Mouse (Mus musculus) intestine, postnatal 0 days (tissue): ENCODE measurements around the gene Nupl1. TPM values are rescaled to one million over a fixed set of nuclear protein-coding genes. Genes with fewer than 3 reads are reported as not detected.

Experiments used
- ATAC-seq: fragments of 200-750 bp; cut with Nextera tagmentation; 2 replicates; pipeline ENCODE4 v1.8.0; 2017; ENCODE audit warnings: mild to moderate bottlenecking, moderate TSS enrichment, moderate library complexity
- H3K27ac ChIP-seq: fragments of 300-500 bp; sonication (generic); 2 replicates; pipeline ENCODE4 v1.5.1; 2014; ENCODE audit warnings: mild to moderate bottlenecking, low read depth, low read length, moderate library complexity
- H3K27me3 ChIP-seq: fragments of 300-500 bp; sonication (generic); replicated peaks from 2 replicates; pipeline ENCODE4 v1.6.1; 2014; ENCODE audit warnings: low read length, mixed read lengths; ENCODE audit not compliant: control insufficient read depth, insufficient read depth
- H3K36me3 ChIP-seq: fragments of 300-500 bp; sonication (generic); 2 replicates; pipeline ENCODE4 v1.6.1; 2014; ENCODE audit warnings: mild to moderate bottlenecking, moderate library complexity; ENCODE audit not compliant: control insufficient read depth, insufficient read depth
- H3K4me1 ChIP-seq: fragments of 300-500 bp; sonication (generic); replicated peaks from 2 replicates; pipeline ENCODE4 v1.6.1; 2014; ENCODE audit warnings: antibody characterized with exemption, low read length, mixed read lengths; ENCODE audit not compliant: control insufficient read depth, insufficient read depth
- H3K4me2 ChIP-seq: fragments of 300-500 bp; sonication (generic); replicated peaks from 2 replicates; pipeline ENCODE4 v1.6.1; 2014; ENCODE audit warnings: low read depth, mild to moderate bottlenecking, moderate library complexity
- H3K4me3 ChIP-seq: fragments of 300-500 bp; sonication (generic); 2 replicates; pipeline ENCODE4 v1.5.1; 2014; ENCODE audit warnings: low read depth, low read length
- H3K9ac ChIP-seq: fragments of 300-500 bp; sonication (generic); 2 replicates; pipeline ENCODE4 v1.6.1; 2014; ENCODE audit warnings: mild to moderate bottlenecking, low read depth, low read length
- H3K9me3 ChIP-seq: fragments of 300-500 bp; sonication (generic); 2 replicates; pipeline ENCODE4 v1.6.1; 2016; ENCODE audit warnings: mixed run types; ENCODE audit not compliant: control insufficient read depth
- CTCF ChIP-seq: sonication (generic); IDR thresholded peaks from 2 replicates; pipeline ENCODE4 v1.5.1; 2016; ENCODE audit warnings: low read depth, mild to moderate bottlenecking, control low read depth, antibody characterized with exemption, moderate library complexity
- WGBS: fragments of 180-500 bp; shearing (Covaris S2); extraction: QIAGEN DNeasy Blood & Tissue Kit; methylation state at CpG from one replicate; pipeline ENCODE4 v1.1.7; 2014; 5-methylcytosine and 5-hydroxymethylcytosine counted together
- polyA plus RNA-seq: library from polyadenylated mRNA; unstranded; fragments of >200 nt; fragmentation: Nextera tagmentation; extraction: Ambion mirVana; gene quantifications from 2 replicates; pipeline ENCODE4 v1.2.1, GENCODE M21; 2015

Nupl1 gene
- polyA plus RNA-seq, 1 experiment from 2014 or later, result not detected

GRCm38 (mm10) chr14:60209166-60209565 is 42.1 kb downstream of the Nupl1 start:
- 66% methylated on average over 7 of the region's 7 CpGs for WGBS
- H3K27me3 ChIP-seq, result no peaks in the 10 kb centered on the region
- no peaks in the 10 kb centered on the region for H3K9me3 ChIP-seq
- no peak for ATAC-seq
- H3K9ac ChIP-seq, result no peak overlapping the region
- H3K4me2 ChIP-seq, result no peak overlapping the region
- H3K4me3 ChIP-seq, result no peak overlapping the region
- no peak overlapping the region for H3K27ac ChIP-seq
- H3K36me3 ChIP-seq, result no peaks in the 10 kb centered on the region
- H3K4me1 ChIP-seq, result no peaks in the 10 kb centered on the region
- 0 out of 2 replicates have a peak, but pooled peaks have one; percentile 8 for TF ChIP-seq CTCF

- Histone ChIP-seq H3K27me3 (no peaks in the 10 kb centered on the region), H3K9ac (no peak overlapping the region), H3K27ac (no peak overlapping the region), H3K4me1 (no peaks in the 10 kb centered on the region), H3K9me3 (no peaks in the 10 kb centered on the region), H3K4me2 (no peak overlapping the region), H3K36me3 (no peaks in the 10 kb centered on the region), H3K4me3 (no peak overlapping the region)
- WGBS, result 90% methylated on average over 6 of the region's 6 CpGs
- no peak for ATAC-seq
- TF ChIP-seq CTCF, result no peak
These were observed 46.2 kb downstream of the Nupl1 start for GRCm38 (mm10) chr14:60204993-60205392.

GRCm38 (mm10) chr14:60196884-60197283 is 54.3 kb downstream of the Nupl1 start, which contains the start of gene Atp8a2:
Gene Atp8a2 (minus strand): TSS chr14:60197179.
- 66% methylated on average over 7 of the region's 7 CpGs for WGBS
- no peak for TF ChIP-seq CTCF
- Histone ChIP-seq H3K36me3 (no peaks in the 10 kb centered on the region), H3K4me2 (no peak within 1 kb of the TSS), H3K27ac (no peak within 1 kb of the TSS), H3K27me3 (no peaks in the 10 kb centered on the region), H3K9ac (no peak within 1 kb of the TSS), H3K9me3 (no peaks in the 10 kb centered on the region), H3K4me1 (no peaks in the 10 kb centered on the region), H3K4me3 (no peak within 1 kb of the TSS)
- ATAC-seq, result no peak

DNA sequence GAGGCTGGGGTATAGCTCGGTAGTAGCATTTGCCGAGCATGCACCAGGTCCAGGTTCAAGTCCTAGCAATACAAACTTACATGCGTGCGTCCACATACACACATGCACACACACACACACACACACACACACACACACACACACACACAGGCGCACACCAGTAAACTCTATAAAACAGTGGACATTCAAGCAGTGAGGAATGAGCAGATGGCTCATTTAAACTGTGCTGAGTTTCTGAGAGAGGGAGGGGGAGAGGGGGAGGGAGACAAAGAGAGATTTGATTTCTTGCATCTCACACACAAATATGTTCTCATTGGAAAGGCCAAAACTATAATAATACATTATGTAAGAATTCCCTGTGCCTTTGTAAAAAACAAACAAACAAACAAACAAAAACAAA is 55.2 kb downstream of the Nupl1 start:
- no peak overlapping the region for H3K4me3 ChIP-seq
- H3K27me3 ChIP-seq, result no peaks in the 10 kb centered on the region
- H3K36me3 ChIP-seq, result no peaks in the 10 kb centered on the region
- no peak for ATAC-seq
- H3K9me3 ChIP-seq, result no peaks in the 10 kb centered on the region
- no peak overlapping the region for H3K9ac ChIP-seq
- WGBS, result 83% methylated on average over 5 of the region's 5 CpGs
- TF ChIP-seq CTCF, result no peak
- no peaks in the 10 kb centered on the region for H3K4me1 ChIP-seq
- no peak overlapping the region for H3K4me2 ChIP-seq
- no peak overlapping the region for H3K27ac ChIP-seq

DNA sequence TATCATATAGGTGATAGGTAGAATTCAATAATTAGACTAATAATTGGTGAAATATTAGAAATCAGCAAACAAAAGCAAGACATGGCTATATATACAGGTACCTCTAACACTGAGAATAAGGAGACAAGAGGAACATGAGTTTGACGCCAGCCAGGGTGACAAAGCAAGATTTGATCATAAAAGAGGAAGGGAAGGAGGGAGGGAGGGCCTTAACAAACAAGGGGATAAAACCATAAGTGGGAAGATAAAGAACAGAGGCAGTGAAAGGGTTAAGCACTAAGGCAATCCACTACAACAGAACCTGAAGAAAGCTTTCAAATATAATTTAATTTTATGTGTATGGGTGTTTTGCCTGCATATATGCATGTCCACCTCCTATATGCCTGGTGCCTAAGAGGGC is 56.6 kb downstream of the Nupl1 start:
- no peak overlapping the region for H3K4me2 ChIP-seq
- TF ChIP-seq CTCF, result no peak
- ATAC-seq, result no peak
- no peak overlapping the region for H3K4me3 ChIP-seq
- H3K9ac ChIP-seq, result no peak overlapping the region
- no peaks in the 10 kb centered on the region for H3K27me3 ChIP-seq
- WGBS, result 86% methylated on average over 1 of the region's 1 CpGs
- no peaks in the 10 kb centered on the region for H3K9me3 ChIP-seq
- H3K4me1 ChIP-seq, result no peaks in the 10 kb centered on the region
- no peak overlapping the region for H3K27ac ChIP-seq
- H3K36me3 ChIP-seq, result no peaks in the 10 kb centered on the region

- H3K36me3 ChIP-seq, result no peaks in the 10 kb centered on the region
- H3K27ac ChIP-seq, result no peak overlapping the region
- TF ChIP-seq CTCF, result no peak
- H3K9me3 ChIP-seq, result no peaks in the 10 kb centered on the region
- H3K9ac ChIP-seq, result no peak overlapping the region
- no peak overlapping the region for H3K4me2 ChIP-seq
- WGBS, result 89% methylated on average over 5 of the region's 5 CpGs
- no peaks in the 10 kb centered on the region for H3K27me3 ChIP-seq
- H3K4me1 ChIP-seq, result no peaks in the 10 kb centered on the region
- no peak for ATAC-seq
- H3K4me3 ChIP-seq, result no peak overlapping the region
These were observed 61.5 kb downstream of the Nupl1 start for GRCm38 (mm10) chr14:60189771-60190170.

DNA sequence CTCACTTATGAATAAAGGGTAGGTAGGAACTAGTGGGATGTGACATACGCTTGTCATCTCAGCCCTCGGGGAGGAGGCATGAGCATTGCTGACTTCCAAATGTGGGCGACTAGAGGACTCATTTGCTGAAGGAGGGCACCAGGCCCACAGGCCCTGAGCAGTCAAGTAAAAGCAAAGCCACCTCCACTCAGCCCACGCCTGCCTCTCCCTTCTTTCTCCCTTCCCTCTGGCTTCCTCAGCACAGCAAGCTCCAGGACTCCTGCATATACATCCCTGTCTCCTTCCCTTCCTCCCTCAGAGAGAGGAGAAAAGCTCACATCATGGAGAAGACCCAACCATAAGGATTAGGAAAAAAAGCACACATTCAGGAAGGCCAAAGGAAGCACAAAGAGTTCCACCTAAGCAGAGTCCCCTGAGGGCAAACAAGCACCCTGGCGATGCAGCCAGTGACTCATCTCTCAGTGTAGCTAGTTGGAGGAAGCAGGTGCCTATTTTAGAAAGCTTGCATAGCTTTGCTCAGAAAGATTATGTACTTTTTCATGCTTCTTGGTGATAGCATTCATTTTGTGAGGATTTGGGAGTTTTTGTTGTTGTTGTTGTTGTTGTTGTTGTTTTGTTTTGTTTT is 62.9 kb downstream of the Nupl1 start:
- Histone ChIP-seq H3K4me2 (no peak overlapping the region), H3K36me3 (no peaks in the 10 kb centered on the region), H3K9me3 (no peaks in the 10 kb centered on the region), H3K27ac (no peak overlapping the region), H3K9ac (no peak overlapping the region), H3K27me3 (no peaks in the 10 kb centered on the region), H3K4me1 (no peaks in the 10 kb centered on the region), H3K4me3 (no peak overlapping the region)
- 84% methylated on average over 5 of the region's 5 CpGs for WGBS
- no peak for ATAC-seq
- TF ChIP-seq CTCF, result no peak
